Mouse (Mus musculus) limb, embryonic 10.5 days (tissue): ENCODE measurements at regions not wholly inside any gene's neighbourhood (a gene's known extent, or its start where the extent isn't known, plus 50 kb on each side); places are given as distances from the start of the nearest gene placed in this dataset.

ENCODE experiments used
- DNase-seq: peaks from one replicate; pipeline ENCODE4 v3.0.0-alpha.2; 2017; ENCODE audit warnings: low spot score
- H3K27ac ChIP-seq: fragments of 300-500 bp; sonication (generic); 2 replicates; pipeline ENCODE4 v1.5.1; 2016; ENCODE audit warnings: mild to moderate bottlenecking
- H3K27me3 ChIP-seq: fragments of 300-500 bp; sonication (generic); 2 replicates; pipeline ENCODE4 v1.6.1; 2016; ENCODE audit warnings: low read depth, mild to moderate bottlenecking; ENCODE audit not compliant: poor library complexity, severe bottlenecking
- H3K36me3 ChIP-seq: fragments of 300-500 bp; sonication (generic); 2 replicates; pipeline ENCODE4 v1.6.1; 2016; ENCODE audit warnings: mild to moderate bottlenecking, moderate library complexity
- H3K4me1 ChIP-seq: fragments of 300-500 bp; sonication (generic); 2 replicates; pipeline ENCODE4 v1.6.1; 2016
- H3K4me3 ChIP-seq: fragments of 300-500 bp; sonication (generic); 2 replicates; pipeline ENCODE4 v1.5.1; 2016; ENCODE audit warnings: mild to moderate bottlenecking, moderate library complexity
- H3K9me3 ChIP-seq: fragments of 300-500 bp; sonication (generic); replicated peaks from 2 replicates; pipeline ENCODE4 v1.6.1; 2016; ENCODE audit warnings: mild to moderate bottlenecking
- WGBS: fragments of 180-500 bp; shearing (Covaris S2); methylation state at CpG from one replicate; pipeline ENCODE4 v1.1.7; 2016; 5-methylcytosine and 5-hydroxymethylcytosine counted together

DNA sequence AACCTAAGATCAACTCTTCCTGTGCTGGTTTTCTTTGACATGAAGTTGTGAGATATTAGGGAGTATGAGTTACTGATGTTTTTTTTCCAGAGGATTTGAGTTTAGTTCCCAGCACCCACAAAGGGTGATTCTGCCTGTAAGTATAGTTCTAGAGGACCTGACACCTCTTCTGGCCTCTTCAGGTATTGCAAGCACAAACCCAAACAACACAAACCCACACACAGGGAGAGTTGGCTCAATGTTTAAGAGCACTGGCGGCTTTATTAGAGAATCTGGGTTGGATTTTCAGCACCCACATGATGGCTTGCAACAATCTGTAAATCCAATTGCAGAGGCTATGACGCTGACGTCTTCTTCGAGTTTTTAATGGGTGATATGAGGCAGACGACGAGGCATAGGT lies 451.7 kb downstream of the Bckdhb start:
- DNase-seq = no peak
- no peaks in the 10 kb centered on the region for H3K9me3 ChIP-seq
- H3K4me3 ChIP-seq = no peak overlapping the region
- H3K27me3 ChIP-seq = no peaks in the 10 kb centered on the region
- 93% methylated on average over 6 of the region's 6 CpGs for WGBS
- H3K4me1 ChIP-seq = no peaks in the 10 kb centered on the region
- H3K36me3 ChIP-seq = no peaks in the 10 kb centered on the region
- no peak overlapping the region for H3K27ac ChIP-seq

DNA sequence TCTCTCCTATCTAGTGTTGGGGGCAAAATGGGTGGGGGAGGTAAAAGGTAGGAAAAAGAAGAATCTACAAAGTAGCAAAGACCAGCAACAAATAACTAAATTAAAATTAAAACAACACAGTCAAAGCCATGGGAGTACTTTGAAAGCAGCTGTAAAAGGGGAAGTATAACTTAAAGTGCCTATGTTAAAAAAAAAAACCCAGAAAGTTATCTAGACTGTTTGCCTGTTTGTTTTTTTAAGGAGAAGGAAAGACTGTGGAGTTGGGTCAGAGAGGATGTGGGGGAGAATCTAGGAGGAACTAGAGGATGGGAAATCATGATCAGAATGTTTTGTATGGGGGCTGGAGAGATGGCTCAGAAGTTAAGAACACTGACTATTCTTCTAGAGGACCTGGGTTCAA lies 457.0 kb downstream of the Bckdhb start:
- Histone ChIP-seq H3K27ac (no peak overlapping the region), H3K36me3 (no peaks in the 10 kb centered on the region), H3K4me1 (no peaks in the 10 kb centered on the region), H3K27me3 (no peaks in the 10 kb centered on the region), H3K9me3 (no peaks in the 10 kb centered on the region), H3K4me3 (no peak overlapping the region)
- no peak for DNase-seq

DNA sequence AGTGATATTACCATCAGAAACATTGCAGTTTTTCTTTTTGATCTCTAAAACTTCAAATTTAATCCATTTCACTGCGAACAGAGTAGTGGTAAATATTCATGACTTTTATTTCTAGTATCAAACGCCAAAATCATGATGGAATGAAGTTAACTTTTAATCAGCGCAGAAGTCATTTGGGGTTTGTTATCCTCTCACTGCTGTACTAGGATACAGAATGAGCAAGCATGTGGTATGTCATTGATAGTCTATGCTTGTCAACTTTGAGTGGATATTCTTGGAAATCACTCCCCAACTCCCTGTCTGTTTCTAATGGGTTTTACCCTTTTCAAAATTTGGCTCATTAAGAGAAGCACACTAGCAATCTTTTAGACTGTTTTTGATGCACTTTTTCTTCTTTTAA lies 464.9 kb downstream of the Bckdhb start:
- H3K27me3 ChIP-seq = no peaks in the 10 kb centered on the region
- no peaks in the 10 kb centered on the region for H3K9me3 ChIP-seq
- no peaks in the 10 kb centered on the region for H3K36me3 ChIP-seq
- no peak overlapping the region for H3K4me3 ChIP-seq
- no peaks in the 10 kb centered on the region for H3K4me1 ChIP-seq
- 94% methylated on average over 3 of the region's 3 CpGs for WGBS
- H3K27ac ChIP-seq = no peak overlapping the region
- no peak for DNase-seq

DNA sequence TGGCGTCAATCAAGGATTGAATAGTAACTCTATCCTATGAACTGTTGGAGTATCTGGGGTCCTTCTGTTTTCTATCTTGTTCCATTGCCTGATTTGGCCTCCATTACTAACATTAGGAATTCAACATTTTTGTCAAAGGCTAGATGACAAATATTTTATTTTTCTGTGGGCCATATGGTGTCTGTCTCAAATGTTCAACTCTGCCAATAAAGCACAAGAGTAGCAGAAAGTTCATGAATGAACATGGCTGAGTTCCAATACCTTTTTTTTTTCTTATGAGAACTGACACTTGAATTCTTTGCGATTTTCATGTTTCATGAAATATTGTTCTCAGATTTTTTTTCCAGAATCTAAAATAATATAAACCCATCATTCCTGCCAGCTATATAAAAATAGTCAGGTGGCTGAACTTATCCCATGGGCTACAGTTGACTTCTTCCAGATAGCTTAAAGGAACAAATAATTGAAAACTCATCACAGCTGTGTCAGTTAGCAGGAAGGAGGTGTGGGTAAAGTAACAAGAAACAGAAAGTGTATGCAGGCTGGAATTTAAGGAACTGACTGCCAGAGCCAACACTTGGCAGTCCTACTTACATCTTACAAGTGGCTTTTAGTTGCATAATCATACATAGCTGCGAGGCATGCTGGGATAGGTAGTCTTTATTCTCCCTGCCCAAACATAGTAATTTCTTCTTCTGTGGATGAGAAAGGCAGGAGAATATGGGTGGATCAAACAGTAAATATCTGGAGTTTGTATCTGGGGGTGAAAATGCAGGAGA lies 469.8 kb downstream of the Bckdhb start:
- H3K4me3 ChIP-seq = no peak overlapping the region
- no peak overlapping the region for H3K27ac ChIP-seq
- no peaks in the 10 kb centered on the region for H3K27me3 ChIP-seq
- no peaks in the 10 kb centered on the region for H3K36me3 ChIP-seq
- DNase-seq = no peak
- no peaks in the 10 kb centered on the region for H3K4me1 ChIP-seq
- H3K9me3 ChIP-seq = no peaks in the 10 kb centered on the region
- 94% methylated on average over 3 of the region's 3 CpGs for WGBS

DNA sequence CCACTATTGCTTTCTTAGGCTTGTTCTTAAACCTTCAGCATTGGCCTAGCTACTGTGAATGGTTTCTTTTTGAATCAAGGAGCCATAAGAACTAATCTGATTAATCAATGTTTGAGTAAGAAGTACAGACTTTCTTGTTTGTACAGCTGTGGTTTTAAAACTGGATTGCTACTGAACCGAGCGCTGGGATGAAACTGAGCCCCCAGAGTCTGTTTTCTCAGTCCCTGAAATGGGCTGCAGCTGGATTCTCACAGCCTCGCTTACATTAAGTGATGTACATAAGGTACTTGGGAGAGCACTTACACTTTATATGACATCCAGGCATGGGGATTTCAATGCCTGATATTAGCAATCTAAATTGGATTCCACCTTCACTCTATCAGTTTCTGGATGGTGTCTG lies 474.5 kb downstream of the Bckdhb start:
- Histone ChIP-seq H3K27ac (no peak overlapping the region), H3K4me1 (no peaks in the 10 kb centered on the region), H3K36me3 (no peaks in the 10 kb centered on the region), H3K4me3 (no peak overlapping the region), H3K9me3 (no peaks in the 10 kb centered on the region), H3K27me3 (no peaks in the 10 kb centered on the region)
- DNase-seq = no peak
- 82% methylated on average over 3 of the region's 3 CpGs for WGBS

DNA sequence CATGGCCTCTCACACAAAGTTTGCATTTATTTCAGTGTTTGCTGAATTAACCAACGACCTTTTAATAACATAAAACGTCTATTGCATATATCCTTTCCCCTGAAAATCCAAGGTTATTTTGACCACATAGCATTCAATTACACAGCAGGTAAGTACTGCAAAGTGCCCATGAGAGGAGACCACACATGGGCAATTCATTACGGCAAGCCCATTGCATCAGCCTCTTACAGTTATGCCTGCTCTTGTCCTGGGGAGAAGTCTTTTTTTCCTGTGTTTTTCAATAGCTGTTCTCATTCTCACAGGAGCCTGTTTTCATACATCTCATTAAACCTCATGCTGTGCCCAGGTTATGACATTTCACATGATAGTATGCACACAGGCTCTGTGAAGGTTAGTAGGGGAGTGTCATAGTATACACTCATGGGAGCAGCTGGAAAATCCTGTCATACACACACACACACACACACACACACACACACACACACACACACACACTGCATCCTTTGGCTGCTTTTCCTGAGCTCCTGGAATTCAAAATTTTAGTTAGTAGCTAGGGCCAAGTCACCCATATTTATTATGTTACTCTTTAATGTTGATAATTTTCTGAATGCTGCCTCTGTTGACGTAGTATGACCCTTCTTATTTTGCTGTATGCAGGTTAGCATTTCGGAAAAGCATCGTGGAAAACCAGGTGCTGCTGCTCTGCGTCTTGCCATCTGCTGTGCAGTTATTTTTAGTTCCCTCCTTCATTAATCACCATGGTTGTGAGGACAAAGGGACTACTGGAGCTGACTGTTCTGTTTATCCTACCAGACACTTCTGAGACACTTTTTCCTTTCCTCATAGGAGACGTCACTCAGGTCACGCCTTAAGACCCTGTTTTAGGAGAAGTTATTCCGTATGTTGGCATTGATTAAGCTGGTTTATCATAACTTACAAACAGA lies 483.6 kb downstream of the Bckdhb start:
- no peaks in the 10 kb centered on the region for H3K36me3 ChIP-seq
- 77% methylated on average over 10 of the region's 10 CpGs for WGBS
- no peaks in the 10 kb centered on the region for H3K9me3 ChIP-seq
- H3K27ac ChIP-seq = no peak overlapping the region
- no peaks in the 10 kb centered on the region for H3K4me1 ChIP-seq
- H3K27me3 ChIP-seq = no peaks in the 10 kb centered on the region
- no peak overlapping the region for H3K4me3 ChIP-seq
- DNase-seq = no peak
